Mouse (Mus musculus) limb, embryonic 13.5 days (tissue): Measurements from ENCODE around the gene Chd1l. TPM values are rescaled to one million over a fixed set of nuclear protein-coding genes. Genes with fewer than 3 reads are reported as not detected.

Experiments used
- ATAC-seq: fragments of 200-750 bp; cut with Nextera tagmentation; 2 replicates; pipeline ENCODE4 v1.8.0; 2017; ENCODE audit warnings: low read depth, moderate number of reproducible peaks, moderate TSS enrichment; ENCODE audit not compliant: low FRiP score
- H3K27ac ChIP-seq: fragments of 300-500 bp; sonication (generic); 2 replicates; pipeline ENCODE4 v1.5.1; 2015; ENCODE audit warnings: inconsistent platforms, mild to moderate bottlenecking, moderate library complexity
- H3K27me3 ChIP-seq: fragments of 300-500 bp; sonication (generic); 2 replicates; pipeline ENCODE4 v1.6.1; 2015; ENCODE audit warnings: mild to moderate bottlenecking, inconsistent platforms
- H3K36me3 ChIP-seq: fragments of 300-500 bp; sonication (generic); 2 replicates; pipeline ENCODE4 v1.6.1; 2015; ENCODE audit warnings: inconsistent platforms, mild to moderate bottlenecking, moderate library complexity
- H3K4me1 ChIP-seq: fragments of 300-500 bp; sonication (generic); 2 replicates; pipeline ENCODE4 v1.6.1; 2015; ENCODE audit warnings: inconsistent platforms
- H3K4me2 ChIP-seq: fragments of 300-500 bp; sonication (generic); replicated peaks from 2 replicates; pipeline ENCODE4 v1.6.1; 2015; ENCODE audit warnings: inconsistent platforms, mild to moderate bottlenecking, moderate library complexity
- H3K4me3 ChIP-seq: fragments of 300-500 bp; sonication (generic); 2 replicates; pipeline ENCODE4 v1.5.1; 2015; ENCODE audit warnings: moderate library complexity, mild to moderate bottlenecking, inconsistent platforms
- H3K9ac ChIP-seq: fragments of 300-500 bp; sonication (generic); 2 replicates; pipeline ENCODE4 v1.6.1; 2015; ENCODE audit warnings: mild to moderate bottlenecking, inconsistent platforms
- H3K9me3 ChIP-seq: fragments of 300-500 bp; sonication (generic); 2 replicates; pipeline ENCODE4 v1.6.1; 2016; ENCODE audit warnings: inconsistent platforms
- WGBS: fragments of 180-500 bp; shearing (Covaris S2); methylation state at CpG from one replicate; pipeline ENCODE4 v1.1.7; 2015; 5-methylcytosine and 5-hydroxymethylcytosine counted together
- polyA plus RNA-seq: library from polyadenylated mRNA; unstranded; fragments of >200 nt; fragmentation: Nextera tagmentation; extraction: Ambion mirVana; gene quantifications from 2 replicates; pipeline ENCODE4 v1.2.1, GENCODE M21; 2015

Gene Chd1l
- polyA plus RNA-seq, 1 experiment from 2014 or later: 15.6 TPM

DNA sequence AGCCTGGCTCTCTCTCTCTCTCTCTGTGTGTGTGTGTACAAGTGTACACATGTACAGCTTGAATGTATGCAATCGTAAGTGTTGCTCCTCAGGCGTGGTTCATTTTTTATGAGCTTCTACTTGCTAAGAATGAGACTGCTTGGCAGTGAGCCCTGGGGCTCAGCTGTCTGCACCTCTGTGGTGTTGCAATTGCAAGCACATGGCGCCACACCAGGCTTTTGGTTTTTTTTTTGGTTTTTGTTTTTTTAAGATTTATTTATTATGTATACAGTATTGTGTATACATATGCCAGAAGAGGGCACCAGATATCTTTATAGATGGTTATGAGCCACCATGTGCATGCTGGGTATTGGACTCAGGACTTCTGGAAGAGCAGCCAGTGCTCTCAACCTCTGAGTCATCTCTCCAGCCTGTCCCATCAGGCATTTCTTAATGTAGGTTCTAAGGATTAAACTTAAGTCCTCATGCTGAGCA lies 24.3 kb upstream of the Chd1l start:
- 17% methylated on average over 3 of the region's 3 CpGs for WGBS
- Histone ChIP-seq H3K9me3 (no peaks in the 10 kb centered on the region), H3K4me2 (no peak overlapping the region), H3K27me3 (no peaks in the 10 kb centered on the region), H3K9ac (no peak overlapping the region), H3K4me1 (peaks cover 9% of the 10 kb centered on the region), H3K36me3 (no peaks in the 10 kb centered on the region), H3K4me3 (no peak overlapping the region), H3K27ac (no peak overlapping the region; the same call in 1 of the 2 replicates)
- peak; percentile 66 for ATAC-seq

DNA sequence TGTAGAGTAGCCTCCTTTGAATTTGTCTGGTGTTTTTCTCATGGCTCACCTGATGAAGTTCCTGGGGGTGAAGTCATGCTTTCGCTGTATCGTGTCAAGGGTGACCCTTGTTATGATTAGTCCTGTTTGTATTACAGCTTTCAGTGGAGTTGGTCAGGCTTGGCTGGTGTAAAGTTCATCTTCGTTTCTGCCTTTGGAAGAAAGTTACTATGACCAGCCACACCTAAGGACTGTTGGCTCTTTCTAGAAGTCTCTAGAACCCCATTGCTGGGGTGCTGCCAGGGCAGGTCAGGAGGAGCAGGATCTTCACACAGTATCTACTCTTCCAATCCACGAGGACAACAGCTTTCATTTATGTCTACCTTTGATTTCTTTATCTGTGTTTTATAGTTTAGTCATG lies 23.5 kb upstream of the Chd1l start:
- Histone ChIP-seq H3K9me3 (no peaks in the 10 kb centered on the region), H3K27me3 (no peaks in the 10 kb centered on the region), H3K36me3 (no peaks in the 10 kb centered on the region), H3K4me2 (no peak overlapping the region), H3K9ac (no peak overlapping the region), H3K4me3 (no peak overlapping the region), H3K4me1 (peaks cover 14% of the 10 kb centered on the region), H3K27ac (no peak overlapping the region)
- no peak for ATAC-seq
- WGBS: 80% methylated on average over 4 of the region's 4 CpGs

- H3K4me1 ChIP-seq: peaks cover 16% of the 10 kb centered on the region
- H3K9me3 ChIP-seq: no peaks in the 10 kb centered on the region
- H3K27ac ChIP-seq: no peak overlapping the region
- 87% methylated on average over 8 of the region's 8 CpGs for WGBS
- H3K27me3 ChIP-seq: no peaks in the 10 kb centered on the region
- no peak overlapping the region for H3K4me2 ChIP-seq
- H3K4me3 ChIP-seq: no peak overlapping the region
- no peak overlapping the region for H3K9ac ChIP-seq
- ATAC-seq: no peak
- H3K36me3 ChIP-seq: no peaks in the 10 kb centered on the region
These were observed 21.4 kb upstream of the Chd1l start for GRCm38 (mm10) chr3:97631258-97631860.

DNA sequence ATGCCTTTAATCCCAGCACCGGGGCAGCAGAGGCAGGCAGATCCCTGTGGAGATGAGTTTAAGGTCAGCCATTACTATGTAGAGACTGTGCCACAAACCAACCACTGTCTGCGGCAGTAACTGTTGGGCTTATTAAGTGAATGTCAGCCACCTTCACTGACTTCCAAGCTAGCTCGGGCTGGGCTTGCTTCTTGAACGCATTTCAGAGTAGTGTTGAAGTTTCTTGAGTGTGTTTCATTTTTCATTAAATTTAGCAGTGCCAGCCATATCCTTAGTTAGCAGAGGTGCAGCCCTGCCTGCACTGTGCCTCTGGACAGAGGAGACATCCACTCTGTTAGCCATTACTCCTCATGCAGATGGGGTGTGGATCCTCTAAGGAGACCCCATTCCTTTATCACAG lies 20.7 kb upstream of the Chd1l start:
- Histone ChIP-seq H3K27ac (no peak overlapping the region), H3K9ac (no peak overlapping the region), H3K27me3 (no peaks in the 10 kb centered on the region), H3K36me3 (no peaks in the 10 kb centered on the region), H3K9me3 (no peaks in the 10 kb centered on the region), H3K4me2 (no peak overlapping the region), H3K4me1 (peaks cover 16% of the 10 kb centered on the region), H3K4me3 (no peak overlapping the region)
- WGBS: 95% methylated on average over 4 of the region's 4 CpGs
- no peak for ATAC-seq

DNA sequence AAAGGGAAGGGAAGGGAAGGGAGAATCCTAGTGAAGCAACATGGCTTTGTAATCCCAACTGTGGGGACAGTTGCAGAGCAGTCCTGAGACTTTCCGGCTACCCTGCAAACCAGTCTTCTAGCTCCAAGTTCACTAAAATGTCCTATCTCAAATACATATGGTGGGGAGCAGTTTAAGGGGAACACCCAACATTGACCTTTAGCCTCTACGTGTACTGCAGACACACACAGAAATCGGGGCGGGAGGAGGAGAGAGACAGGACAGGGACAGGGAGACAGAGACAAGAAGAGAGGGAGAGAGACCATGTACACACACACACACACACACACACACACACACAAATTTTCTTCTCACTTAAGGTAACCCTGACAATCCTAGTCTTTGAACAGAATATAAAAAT lies 19.9 kb upstream of the Chd1l start:
- H3K27ac ChIP-seq: no peak overlapping the region
- ATAC-seq: no peak
- no peak overlapping the region for H3K9ac ChIP-seq
- no peak overlapping the region for H3K4me3 ChIP-seq
- H3K9me3 ChIP-seq: no peaks in the 10 kb centered on the region
- H3K27me3 ChIP-seq: no peaks in the 10 kb centered on the region
- 87% methylated on average over 4 of the region's 4 CpGs for WGBS
- no peaks in the 10 kb centered on the region for H3K36me3 ChIP-seq
- H3K4me2 ChIP-seq: no peak overlapping the region
- peaks cover 16% of the 10 kb centered on the region for H3K4me1 ChIP-seq

DNA sequence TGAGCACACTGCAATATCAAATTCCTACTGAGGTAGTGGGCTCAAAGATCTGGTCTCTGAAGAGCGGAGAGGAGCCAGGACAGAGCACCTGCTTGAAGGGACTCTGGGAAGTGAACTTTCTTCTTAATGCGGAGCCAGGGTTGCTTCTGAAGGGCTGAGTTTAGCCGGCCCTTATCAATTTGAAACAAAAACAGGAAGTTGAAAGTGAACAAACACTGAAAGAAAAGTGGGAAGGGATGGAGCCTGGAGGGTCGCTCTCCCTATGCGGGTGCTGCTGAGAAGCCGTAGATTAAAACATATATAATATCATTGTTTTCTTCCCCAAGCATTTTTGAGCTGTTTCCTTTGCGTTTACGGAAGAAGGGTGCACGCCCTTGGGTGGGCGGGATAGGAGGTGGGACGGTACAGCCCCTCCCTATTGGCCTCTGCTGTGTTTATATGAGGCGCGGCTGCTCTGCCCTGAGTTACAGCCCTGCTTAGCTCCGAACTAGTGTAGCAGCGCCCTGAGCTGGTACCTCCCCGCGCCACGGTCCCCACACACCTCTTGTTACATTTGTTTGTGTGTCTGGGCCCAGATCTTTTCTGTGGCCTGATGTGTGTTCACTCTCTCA lies 18.5 kb upstream of the Chd1l start, which contains the start of gene Fmo5:
Fmo5 (plus strand) TSS at position 414 of the 611 bp plus-strand sequence.
- peak; percentile 71; the same call in 1 of the 2 replicates for ATAC-seq
- WGBS: 3% methylated on average over 18 of the region's 18 CpGs
- H3K27me3 ChIP-seq: no peaks in the 10 kb centered on the region

DNA sequence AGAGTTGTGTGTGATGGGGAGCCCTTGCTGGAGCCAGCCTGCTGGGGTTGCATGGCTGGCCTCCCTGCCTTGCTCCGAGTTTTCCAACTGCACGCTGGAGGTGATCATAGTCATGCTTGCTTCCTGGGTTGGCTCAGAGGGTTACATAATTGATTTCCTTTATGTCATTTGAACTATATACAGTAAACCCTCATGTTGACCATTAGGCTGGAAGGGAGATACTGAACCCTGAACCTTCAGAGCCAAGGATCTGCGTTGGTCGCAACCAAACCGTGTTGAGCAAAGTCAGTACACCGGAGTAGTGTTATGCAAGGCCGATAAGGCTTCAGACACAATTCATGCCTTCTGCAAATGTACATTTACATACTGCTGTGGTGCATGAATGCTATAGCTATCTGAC lies 17.9 kb upstream of the Chd1l start:
- ATAC-seq: no peak
- Histone ChIP-seq H3K4me3 (peak overlapping the region; percentile 43; the same call in 1 of the 2 replicates), H3K4me2 (peak overlapping the region; percentile 65), H3K36me3 (no peaks in the 10 kb centered on the region), H3K9me3 (no peaks in the 10 kb centered on the region), H3K27me3 (no peaks in the 10 kb centered on the region), H3K4me1 (peaks cover 7% of the 10 kb centered on the region; the same call in 1 of the 2 replicates), H3K9ac (no peak overlapping the region), H3K27ac (no peak overlapping the region)
- 72% methylated on average over 7 of the region's 7 CpGs for WGBS

More for the DNA sequence above, 18.5 kb upstream of the Chd1l start, which contains the start of gene Fmo5:
- Histone ChIP-seq H3K9me3 (no peaks in the 10 kb centered on the region), H3K4me3 (peak within 1 kb of the TSS; percentile 43), H3K9ac (peak within 1 kb of the TSS; percentile 40), H3K4me2 (peak within 1 kb of the TSS; percentile 65), H3K27ac (no peak within 1 kb of the TSS), H3K4me1 (peaks cover 7% of the 10 kb centered on the region; the same call in 1 of the 2 replicates), H3K36me3 (no peaks in the 10 kb centered on the region)

GRCm38 (mm10) chr3:97624611-97625010 lies 14.6 kb upstream of the Chd1l start:
- H3K4me1 ChIP-seq: peaks cover 7% of the 10 kb centered on the region; the same call in 1 of the 2 replicates
- H3K4me3 ChIP-seq: no peak overlapping the region
- no peaks in the 10 kb centered on the region for H3K9me3 ChIP-seq
- H3K9ac ChIP-seq: no peak overlapping the region
- H3K36me3 ChIP-seq: no peaks in the 10 kb centered on the region
- WGBS: 60% methylated on average over 2 of the region's 2 CpGs
- no peak overlapping the region for H3K4me2 ChIP-seq
- no peak overlapping the region for H3K27ac ChIP-seq
- H3K27me3 ChIP-seq: no peaks in the 10 kb centered on the region
- no peak for ATAC-seq

GRCm38 (mm10) chr3:97620657-97621056 lies 10.7 kb upstream of the Chd1l start:
- Histone ChIP-seq H3K4me2 (no peak overlapping the region), H3K4me3 (no peak overlapping the region), H3K27ac (no peak overlapping the region), H3K9ac (no peak overlapping the region), H3K36me3 (no peaks in the 10 kb centered on the region), H3K9me3 (no peaks in the 10 kb centered on the region), H3K27me3 (no peaks in the 10 kb centered on the region), H3K4me1 (no peaks in the 10 kb centered on the region)
- no peak for ATAC-seq
- WGBS: 88% methylated on average over 4 of the region's 4 CpGs

DNA sequence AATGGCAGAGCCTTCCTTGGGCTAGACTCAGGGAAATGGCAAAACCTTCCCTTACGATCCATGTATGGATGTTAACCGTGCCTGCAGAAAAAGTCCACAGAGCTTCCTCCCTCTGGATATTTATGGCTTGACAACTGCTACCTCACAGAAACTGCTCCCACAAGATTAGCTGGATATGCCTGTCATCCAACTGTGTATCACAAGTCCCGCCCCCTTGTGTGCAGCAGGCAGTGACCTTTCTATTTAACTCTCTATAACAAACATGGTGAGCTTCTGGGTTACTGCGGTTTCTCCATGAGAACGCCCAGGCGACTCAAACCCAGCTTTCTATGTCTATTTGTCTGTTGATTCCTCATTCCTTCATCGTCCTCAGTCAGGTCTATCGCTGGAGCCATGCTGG lies 7.9 kb upstream of the Chd1l start:
- no peak overlapping the region for H3K4me3 ChIP-seq
- WGBS: 86% methylated on average over 8 of the region's 8 CpGs
- H3K27ac ChIP-seq: no peak overlapping the region

GRCm38 (mm10) chr3:97617091-97617825 lies 7.3 kb upstream of the Chd1l start:
- Histone ChIP-seq H3K4me3 (no peak overlapping the region), H3K4me2 (no peak overlapping the region), H3K27me3 (0 out of 2 replicates have a peak, but pooled peaks cover 2% of the 10 kb centered on the region), H3K9me3 (no peaks in the 10 kb centered on the region), H3K9ac (no peak overlapping the region), H3K36me3 (no peaks in the 10 kb centered on the region), H3K27ac (no peak overlapping the region), H3K4me1 (no peaks in the 10 kb centered on the region)
- no peak for ATAC-seq
- 96% methylated on average over 18 of the region's 19 CpGs for WGBS

More for the DNA sequence above, 7.9 kb upstream of the Chd1l start:
- Histone ChIP-seq H3K27me3 (no peaks in the 10 kb centered on the region), H3K36me3 (no peaks in the 10 kb centered on the region), H3K4me1 (no peaks in the 10 kb centered on the region), H3K9ac (no peak overlapping the region), H3K9me3 (no peaks in the 10 kb centered on the region), H3K4me2 (no peak overlapping the region)
- no peak for ATAC-seq

DNA sequence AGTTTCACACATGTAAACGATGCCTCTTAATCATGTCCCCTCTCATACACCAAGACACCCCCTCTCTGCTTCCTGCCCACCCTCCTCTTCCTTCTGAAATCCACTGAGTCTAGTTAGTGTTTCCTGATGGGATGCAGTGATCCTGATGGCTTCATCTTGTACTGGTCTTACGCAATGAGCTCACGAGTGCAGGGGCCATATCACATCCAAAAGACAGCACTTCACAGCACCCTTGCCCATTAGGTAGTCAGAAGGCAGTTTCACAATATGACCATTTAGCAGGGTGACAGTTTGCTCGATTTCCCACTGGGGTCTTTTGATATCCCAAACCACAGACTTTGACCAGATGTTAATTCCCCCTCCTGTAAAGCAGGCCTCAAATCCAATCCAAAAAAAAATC lies 5.9 kb upstream of the Chd1l start:
- 87% methylated on average over 4 of the region's 4 CpGs for WGBS
- H3K9me3 ChIP-seq: no peaks in the 10 kb centered on the region
- ATAC-seq: no peak

More for the DNA sequence above, 5.9 kb upstream of the Chd1l start:
- H3K27ac ChIP-seq: no peak overlapping the region
- no peak overlapping the region for H3K9ac ChIP-seq
- H3K4me2 ChIP-seq: no peak overlapping the region
- H3K4me1 ChIP-seq: no peaks in the 10 kb centered on the region
- H3K36me3 ChIP-seq: no peaks in the 10 kb centered on the region
- H3K27me3 ChIP-seq: 0 out of 2 replicates have a peak, but pooled peaks cover 2% of the 10 kb centered on the region
- H3K4me3 ChIP-seq: no peak overlapping the region
